Mouse (Mus musculus) kidney, postnatal 0 days (tissue): Measurements from ENCODE around the gene Pik3r1. TPM values are rescaled to one million over a fixed set of nuclear protein-coding genes. Genes with fewer than 3 reads are reported as not detected.

ENCODE experiments used
- ATAC-seq: fragments of 200-750 bp; cut with Nextera tagmentation; replicated peaks from 2 replicates; pipeline ENCODE4 v1.8.0; 2017; ENCODE audit warnings: low read depth, moderate number of reproducible peaks, moderate TSS enrichment, moderate library complexity; ENCODE audit not compliant: low FRiP score
- DNase-seq: peaks from one replicate; pipeline ENCODE4 v3.0.0-alpha.2; 2016; ENCODE audit warnings: low spot score
- H3K27ac ChIP-seq: fragments of 300-500 bp; sonication (generic); 2 replicates; pipeline ENCODE4 v1.5.1; 2014; ENCODE audit warnings: mild to moderate bottlenecking
- H3K27me3 ChIP-seq: fragments of 300-500 bp; sonication (generic); 2 replicates; pipeline ENCODE4 v1.6.1; 2014; ENCODE audit warnings: low read length, mixed read lengths; ENCODE audit not compliant: insufficient read depth
- H3K36me3 ChIP-seq: fragments of 300-500 bp; sonication (generic); 2 replicates; pipeline ENCODE4 v1.6.1; 2014; ENCODE audit warnings: low read length, mixed read lengths; ENCODE audit not compliant: insufficient read depth
- H3K4me1 ChIP-seq: fragments of 300-500 bp; sonication (generic); replicated peaks from 2 replicates; pipeline ENCODE4 v1.6.1; 2014; ENCODE audit warnings: antibody characterized with exemption, low read length, mixed read lengths; ENCODE audit not compliant: insufficient read depth
- H3K4me2 ChIP-seq: fragments of 300-500 bp; sonication (generic); 2 replicates; pipeline ENCODE4 v1.6.1; 2014; ENCODE audit warnings: mild to moderate bottlenecking, low read length, moderate library complexity, mixed read lengths
- H3K4me3 ChIP-seq: fragments of 300-500 bp; sonication (generic); replicated peaks from 2 replicates; pipeline ENCODE4 v1.5.1; 2014; ENCODE audit warnings: low read depth, low read length
- H3K9ac ChIP-seq: fragments of 300-500 bp; sonication (generic); 2 replicates; pipeline ENCODE4 v1.6.1; 2014; ENCODE audit warnings: low read depth, low read length
- H3K9me3 ChIP-seq: fragments of 300-500 bp; sonication (generic); replicated peaks from 2 replicates; pipeline ENCODE4 v1.6.1; 2016; ENCODE audit warnings: low read length, inconsistent platforms, mixed read lengths
- CTCF ChIP-seq: IDR thresholded peaks from 2 replicates; pipeline ENCODE4 v1.5.1; 2016; ENCODE audit warnings: antibody characterized with exemption, low read depth, mild to moderate bottlenecking, moderate library complexity
- WGBS: fragments of 180-500 bp; shearing (Covaris S2); extraction: QIAGEN DNeasy Blood & Tissue Kit; methylation state at CpG from one replicate; pipeline ENCODE4 v1.1.7; 2014; 5-methylcytosine and 5-hydroxymethylcytosine counted together
- polyA plus RNA-seq: library from polyadenylated mRNA; unstranded; fragments of >200 nt; fragmentation: Nextera tagmentation; extraction: Ambion mirVana; gene quantifications from 2 replicates; pipeline ENCODE4 v1.2.1, GENCODE M21; 2015

Gene Pik3r1
- polyA plus RNA-seq, 1 experiment from 2014 or later, result 30.3 TPM

GRCm38 (mm10) chr13:101678984-101679383, 89.0 kb downstream of the Pik3r1 start:
- no peaks in the 10 kb centered on the region for H3K9me3 ChIP-seq
- no peak overlapping the region for H3K9ac ChIP-seq
- no peaks in the 10 kb centered on the region for H3K27me3 ChIP-seq
- ATAC-seq (no peak), DNase-seq (no peak)
- no peaks in the 10 kb centered on the region; the same call in 1 of the 2 replicates for H3K36me3 ChIP-seq
- H3K4me1 ChIP-seq, result 0 out of 2 replicates have a peak, but pooled peaks cover 6% of the 10 kb centered on the region
- WGBS, result 89% methylated on average over 1 of the region's 1 CpGs
- H3K4me2 ChIP-seq, result no peak overlapping the region
- no peak overlapping the region for H3K4me3 ChIP-seq
- TF ChIP-seq CTCF, result no peak
- H3K27ac ChIP-seq, result no peak overlapping the region

GRCm38 (mm10) chr13:101678036-101678435, 90.0 kb downstream of the Pik3r1 start:
- Histone ChIP-seq H3K4me1 (0 out of 2 replicates have a peak, but pooled peaks cover 5% of the 10 kb centered on the region), H3K4me3 (no peak overlapping the region), H3K9ac (no peak overlapping the region), H3K4me2 (no peak overlapping the region), H3K27ac (no peak overlapping the region), H3K36me3 (no peaks in the 10 kb centered on the region; the same call in 1 of the 2 replicates), H3K27me3 (no peaks in the 10 kb centered on the region), H3K9me3 (no peaks in the 10 kb centered on the region)
- ATAC-seq, result no peak
- DNase-seq, result no peak
- WGBS, result 75% methylated on average over 4 of the region's 4 CpGs
- no peak for TF ChIP-seq CTCF

- WGBS, result 87% methylated on average over 3 of the region's 3 CpGs
- ATAC-seq, result no peak
- Histone ChIP-seq H3K27me3 (no peaks in the 10 kb centered on the region), H3K4me1 (no peaks in the 10 kb centered on the region), H3K4me3 (no peak overlapping the region), H3K36me3 (no peaks in the 10 kb centered on the region), H3K4me2 (no peak overlapping the region), H3K27ac (no peak overlapping the region), H3K9ac (no peak overlapping the region), H3K9me3 (no peaks in the 10 kb centered on the region)
- no peak for DNase-seq
- no peak for TF ChIP-seq CTCF
Observed at GRCm38 (mm10) chr13:101673876-101674275, 94.1 kb downstream of the Pik3r1 start.

- H3K9me3 ChIP-seq, result no peaks in the 10 kb centered on the region
- no peak for TF ChIP-seq CTCF
- DNase-seq (no peak), ATAC-seq (no peak)
- H3K36me3 ChIP-seq, result no peaks in the 10 kb centered on the region
- WGBS, result 16% methylated on average over 3 of the region's 3 CpGs
- H3K9ac ChIP-seq, result no peak overlapping the region
- H3K27me3 ChIP-seq, result no peaks in the 10 kb centered on the region
- no peak overlapping the region for H3K4me3 ChIP-seq
- H3K4me2 ChIP-seq, result no peak overlapping the region
- H3K4me1 ChIP-seq, result no peaks in the 10 kb centered on the region
- no peak overlapping the region for H3K27ac ChIP-seq
Observed at GRCm38 (mm10) chr13:101668859-101669258, 99.2 kb downstream of the Pik3r1 start.

DNA sequence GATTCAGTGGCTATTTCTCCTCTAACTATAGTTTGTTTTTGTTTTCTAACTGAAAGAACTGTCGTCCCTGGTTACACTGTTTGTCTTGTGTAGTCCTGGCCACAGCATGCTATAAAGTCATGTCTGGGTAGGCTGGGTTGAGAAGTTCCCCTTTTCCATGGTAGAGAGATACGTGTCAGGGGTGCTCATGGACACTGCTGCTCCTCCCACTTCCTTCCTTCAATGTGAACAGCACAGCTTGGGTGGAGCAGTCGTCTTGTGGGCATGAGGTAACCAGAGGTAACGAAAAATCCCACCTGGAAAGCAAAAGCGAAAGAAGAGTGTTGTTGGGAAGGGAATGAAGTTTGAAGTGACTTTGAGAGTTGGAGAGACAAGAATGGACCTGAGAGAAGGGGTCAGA, 104.0 kb downstream of the Pik3r1 start:
- TF ChIP-seq CTCF, result no peak

DNA sequence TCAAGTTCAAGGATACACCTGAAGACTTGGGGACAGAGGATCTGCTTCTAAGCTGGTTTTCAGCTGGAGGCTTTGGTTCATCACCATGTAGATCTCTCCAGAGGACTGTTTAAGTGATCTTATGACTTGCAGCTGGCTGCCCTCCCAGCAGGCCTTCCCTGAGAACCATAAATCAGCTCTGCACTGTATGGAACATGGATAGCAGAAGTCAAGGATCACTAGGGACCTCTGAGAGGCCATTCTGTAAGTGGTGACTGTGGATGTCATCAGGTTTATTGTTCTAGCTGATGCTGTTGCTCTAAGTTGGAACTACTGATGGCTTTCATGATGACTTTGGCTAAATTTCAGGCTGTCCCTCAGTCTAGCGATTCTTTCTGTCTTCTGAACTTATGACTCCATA, 105.1 kb downstream of the Pik3r1 start:
- no peak for ATAC-seq
- no peaks in the 10 kb centered on the region for H3K9me3 ChIP-seq
- H3K4me2 ChIP-seq, result no peak overlapping the region
- 51% methylated on average over 1 of the region's 1 CpGs for WGBS
- no peak for TF ChIP-seq CTCF
- no peaks in the 10 kb centered on the region for H3K4me1 ChIP-seq
- no peak overlapping the region for H3K9ac ChIP-seq
- no peak overlapping the region for H3K27ac ChIP-seq
- DNase-seq, result peak; percentile 75
- H3K27me3 ChIP-seq, result no peaks in the 10 kb centered on the region
- H3K36me3 ChIP-seq, result no peaks in the 10 kb centered on the region
- H3K4me3 ChIP-seq, result no peak overlapping the region

More for the DNA sequence above, 104.0 kb downstream of the Pik3r1 start:
- Histone ChIP-seq H3K27ac (no peak overlapping the region), H3K9ac (no peak overlapping the region), H3K4me2 (no peak overlapping the region), H3K36me3 (no peaks in the 10 kb centered on the region), H3K27me3 (no peaks in the 10 kb centered on the region), H3K9me3 (no peaks in the 10 kb centered on the region), H3K4me3 (no peak overlapping the region), H3K4me1 (no peaks in the 10 kb centered on the region)
- 72% methylated on average over 5 of the region's 5 CpGs for WGBS
- DNase-seq, result no peak
- no peak for ATAC-seq

DNA sequence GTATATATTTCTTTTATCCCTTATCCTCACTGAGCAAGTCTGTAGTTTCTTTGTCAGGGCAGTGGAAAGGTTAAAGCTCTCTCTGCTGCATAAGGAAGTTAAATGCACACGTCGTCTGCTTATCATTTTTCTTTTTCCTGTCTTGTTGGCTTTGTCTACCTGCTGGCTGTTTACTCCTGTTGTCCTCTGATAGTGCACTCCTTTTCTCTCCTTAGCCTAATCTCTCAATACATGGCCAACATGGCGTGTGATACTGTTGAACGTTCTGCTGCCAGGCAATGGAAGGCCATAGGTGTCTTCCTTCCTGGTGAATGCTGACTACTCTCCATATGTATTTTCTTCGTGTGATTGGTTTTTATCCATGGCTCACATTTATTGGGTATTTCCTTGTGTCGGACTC, 106.5 kb downstream of the Pik3r1 start:
- no peaks in the 10 kb centered on the region for H3K4me1 ChIP-seq
- no peak for TF ChIP-seq CTCF

More for the DNA sequence above, 106.5 kb downstream of the Pik3r1 start:
- Histone ChIP-seq H3K4me3 (no peak overlapping the region), H3K27ac (no peak overlapping the region), H3K9ac (no peak overlapping the region), H3K9me3 (no peaks in the 10 kb centered on the region), H3K36me3 (no peaks in the 10 kb centered on the region), H3K27me3 (no peaks in the 10 kb centered on the region), H3K4me2 (no peak overlapping the region)
- 85% methylated on average over 6 of the region's 6 CpGs for WGBS
- DNase-seq (no peak), ATAC-seq (no peak)
